Mouse (Mus musculus) liver, embryonic 14.5 days (tissue): ENCODE data around the gene Cpsf6. TPM values are rescaled to one million over a fixed set of nuclear protein-coding genes. Genes with fewer than 3 reads are reported as not detected.

Source experiments
- ATAC-seq: fragments of 200-750 bp; cut with Nextera tagmentation; 2 replicates; pipeline ENCODE4 v1.8.0; 2017; ENCODE audit warnings: moderate number of reproducible peaks, mild to moderate bottlenecking, moderate library complexity; ENCODE audit not compliant: insufficient read depth
- DNase-seq, 3 experiments: peaks; one replicate each; pipeline ENCODE4 v3.0.0-alpha.2; 2012 to 2013; ENCODE audit warnings: low read depth in 3 of 3, low spot score in 3 of 3
- H3K27ac ChIP-seq: fragments of 300-500 bp; sonication (generic); 2 replicates; pipeline ENCODE4 v1.5.1; 2014; ENCODE audit warnings: moderate library complexity, mild to moderate bottlenecking, control low read depth, inconsistent platforms
- H3K27me3 ChIP-seq: fragments of 300-500 bp; sonication (generic); 2 replicates; pipeline ENCODE4 v1.6.1; 2014; ENCODE audit warnings: mild to moderate bottlenecking, low read length, moderate library complexity; ENCODE audit not compliant: control insufficient read depth, insufficient read depth
- H3K36me3 ChIP-seq: fragments of 300-500 bp; sonication (generic); replicated peaks from 2 replicates; pipeline ENCODE4 v1.6.1; 2014; ENCODE audit warnings: low read depth; ENCODE audit not compliant: control insufficient read depth, insufficient read depth
- H3K4me1 ChIP-seq, 2 experiments: fragments of 200-500 bp in 1 of 2; fragments of 300-500 bp in 1 of 2; sonication (generic) in 1 of 2; replicated peaks; 2 replicates each; pipeline ENCODE4 v1.6.1; 2012 to 2014; ENCODE audit warnings: antibody characterized with exemption in 1 of 2, inconsistent platforms in 1 of 2, low read length in 1 of 2; ENCODE audit not compliant: control insufficient read depth in 2 of 2, insufficient read depth in 2 of 2
- H3K4me2 ChIP-seq: fragments of 300-500 bp; sonication (generic); 2 replicates; pipeline ENCODE4 v1.6.1; 2014; ENCODE audit warnings: low read depth, mild to moderate bottlenecking, control low read depth, moderate library complexity
- H3K4me3 ChIP-seq, 2 experiments: fragments of 200-500 bp in 1 of 2; fragments of 300-500 bp in 1 of 2; sonication (generic) in 1 of 2; 2 replicates each; pipeline ENCODE4 v1.5.1; 2012 to 2014; ENCODE audit warnings: low read depth in 2 of 2, low read length in 2 of 2, mild to moderate bottlenecking in 2 of 2, control low read depth in 1 of 2, inconsistent platforms in 1 of 2, moderate library complexity in 1 of 2; ENCODE audit not compliant: insufficient read depth in 1 of 2
- H3K9ac ChIP-seq: fragments of 300-500 bp; sonication (generic); replicated peaks from 2 replicates; pipeline ENCODE4 v1.6.1; 2014; ENCODE audit warnings: mild to moderate bottlenecking, control low read depth, moderate library complexity
- H3K9me3 ChIP-seq: fragments of 300-500 bp; sonication (generic); 2 replicates; pipeline ENCODE4 v1.6.1; 2016; ENCODE audit warnings: low read length, mixed read lengths; ENCODE audit not compliant: control insufficient read depth
- CTCF ChIP-seq: IDR thresholded peaks from 2 replicates; pipeline ENCODE4 v1.5.1; 2016; ENCODE audit warnings: antibody characterized with exemption, low read depth, control low read depth
- EP300 ChIP-seq: IDR thresholded peaks from 2 replicates; pipeline ENCODE4 v1.6.1; 2016; ENCODE audit warnings: antibody characterized with exemption, low read depth
- WGBS: fragments of 180-500 bp; shearing (Covaris S2); extraction: QIAGEN DNeasy Blood & Tissue Kit; methylation state at CpG from one replicate; pipeline ENCODE4 v1.1.7; 2014; ENCODE audit not compliant: insufficient replicate concordance; 5-methylcytosine and 5-hydroxymethylcytosine counted together
- polyA plus RNA-seq, 2 experiments: library from polyadenylated mRNA; depleted of rRNA in 1 of 2; stranded (reverse) in 1 of 2; unstranded in 1 of 2; fragments of >200 nt; fragmentation: Nextera tagmentation in 1 of 2; extraction: Ambion mirVana in 1 of 2; gene quantifications; 2 replicates each; pipeline versions ENCODE4 v1.2.1 to v1.2.3; 2012 to 2014

The Cpsf6 gene
- polyA plus RNA-seq, 2 experiments, result 27.5 to 51.7 TPM

GRCm38 (mm10) chr10:117330521-117330920, 49.3 kb downstream of the Cpsf6 start:
- no peaks in the 10 kb centered on the region for H3K36me3 ChIP-seq
- no peaks in the 10 kb centered on the region for H3K27me3 ChIP-seq
- H3K9me3 ChIP-seq, result no peaks in the 10 kb centered on the region
- TF ChIP-seq CTCF (peak; percentile 42; the same call in 1 of the 2 replicates), EP300 (no peak)
- H3K9ac ChIP-seq, result no peak overlapping the region
- no peak overlapping the region for H3K27ac ChIP-seq
- WGBS, result 30% methylated on average over 5 of the region's 5 CpGs
- H3K4me2 ChIP-seq, result no peak overlapping the region
- H3K4me3 ChIP-seq, result no peak overlapping the region
- ATAC-seq, result no peak
- peak in 1 of 3 experiments; percentile 7 for DNase-seq
- H3K4me1 ChIP-seq, result no peaks in the 10 kb centered on the region

GRCm38 (mm10) chr10:117323782-117324181, 56.0 kb downstream of the Cpsf6 start:
- H3K4me3 ChIP-seq, result no peak overlapping the region
- H3K4me1 ChIP-seq, result no peaks in the 10 kb centered on the region
- H3K9ac ChIP-seq, result no peak overlapping the region
- H3K36me3 ChIP-seq, result no peaks in the 10 kb centered on the region
- no peak for TF ChIP-seq EP300
- no peak for TF ChIP-seq CTCF
- H3K27ac ChIP-seq, result no peak overlapping the region
- no peak overlapping the region for H3K4me2 ChIP-seq
- H3K27me3 ChIP-seq, result no peaks in the 10 kb centered on the region
- H3K9me3 ChIP-seq, result no peaks in the 10 kb centered on the region
- WGBS, result 50% methylated on average over 7 of the region's 7 CpGs
- DNase-seq (no peak), ATAC-seq (no peak)

GRCm38 (mm10) chr10:117322630-117323029, 57.2 kb downstream of the Cpsf6 start:
- no peak for ATAC-seq
- no peak overlapping the region for H3K4me3 ChIP-seq
- H3K9me3 ChIP-seq, result no peaks in the 10 kb centered on the region
- H3K4me2 ChIP-seq, result no peak overlapping the region
- H3K4me1 ChIP-seq, result no peaks in the 10 kb centered on the region
- no peaks in the 10 kb centered on the region for H3K27me3 ChIP-seq
- no peak overlapping the region for H3K27ac ChIP-seq
- WGBS, result 79% methylated on average over 5 of the region's 5 CpGs
- H3K36me3 ChIP-seq, result no peaks in the 10 kb centered on the region
- no peak overlapping the region for H3K9ac ChIP-seq
- DNase-seq, result no peak
- TF ChIP-seq EP300, result no peak

GRCm38 (mm10) chr10:117320571-117320981, 59.2 kb downstream of the Cpsf6 start:
- Histone ChIP-seq H3K36me3 (no peaks in the 10 kb centered on the region), H3K4me2 (no peak overlapping the region), H3K4me3 (no peak overlapping the region), H3K4me1 (no peaks in the 10 kb centered on the region), H3K27ac (no peak overlapping the region), H3K9me3 (no peaks in the 10 kb centered on the region), H3K27me3 (no peaks in the 10 kb centered on the region), H3K9ac (no peak overlapping the region)
- TF ChIP-seq CTCF (no peak), EP300 (no peak)
- no peak for ATAC-seq
- WGBS, result 64% methylated on average over 3 of the region's 3 CpGs
- no peak for DNase-seq

- Histone ChIP-seq H3K27me3 (no peaks in the 10 kb centered on the region), H3K9ac (no peak overlapping the region), H3K9me3 (no peaks in the 10 kb centered on the region), H3K4me3 (no peak overlapping the region), H3K27ac (no peak overlapping the region), H3K36me3 (no peaks in the 10 kb centered on the region), H3K4me1 (no peaks in the 10 kb centered on the region), H3K4me2 (no peak overlapping the region)
- DNase-seq (no peak), ATAC-seq (no peak)
- WGBS, result 67% methylated on average over 11 of the region's 11 CpGs
- TF ChIP-seq CTCF, result no peak
- TF ChIP-seq EP300, result no peak
Observed at GRCm38 (mm10) chr10:117316391-117316790, 63.4 kb downstream of the Cpsf6 start.

- H3K9ac ChIP-seq, result no peak overlapping the region
- no peaks in the 10 kb centered on the region for H3K36me3 ChIP-seq
- H3K4me3 ChIP-seq, result no peak overlapping the region
- TF ChIP-seq CTCF, result no peak
- TF ChIP-seq EP300, result no peak
- no peak overlapping the region for H3K4me2 ChIP-seq
- H3K4me1 ChIP-seq, result no peaks in the 10 kb centered on the region
- no peaks in the 10 kb centered on the region for H3K9me3 ChIP-seq
- H3K27ac ChIP-seq, result no peak overlapping the region
- DNase-seq, result no peak
- WGBS, result 60% methylated on average over 2 of the region's 2 CpGs
- no peaks in the 10 kb centered on the region for H3K27me3 ChIP-seq
- ATAC-seq, result no peak
Observed at GRCm38 (mm10) chr10:117313133-117313532, 66.7 kb downstream of the Cpsf6 start.
